Mouse (Mus musculus): ENCODE measurements around the gene Gm14137.

Gene Gm14137

GRCm38 (mm10) chr2:119173991-119174651 is at the start of gene Gm14137:
Gm14137 (plus strand) TSS chr2:119174509.
- DNase-seq (ENCODE audit: low spot score in 2 of 2): peak in 1 of 2 experiments; percentile 19

GRCm38 (mm10) chr2:119136346-119136898 is 37.9 kb upstream of the Gm14137 start:
- no peak for DNase-seq (ENCODE audit: low spot score in 2 of 2)

- no peak for DNase-seq (ENCODE audit: low spot score in 2 of 2)
These were observed 29.1 kb upstream of the Gm14137 start for GRCm38 (mm10) chr2:119145199-119145598.

- DNase-seq (ENCODE audit: low spot score in 2 of 2): no peak
These were observed 27.9 kb upstream of the Gm14137 start for GRCm38 (mm10) chr2:119146435-119146834.

- no peak for DNase-seq (ENCODE audit: low spot score in 2 of 2)
These were observed 27.1 kb upstream of the Gm14137 start for GRCm38 (mm10) chr2:119147160-119147678.

- DNase-seq (ENCODE audit: low spot score in 2 of 2): no peak
These were observed 26.5 kb upstream of the Gm14137 start for GRCm38 (mm10) chr2:119147775-119148174.

- no peak for DNase-seq (ENCODE audit: low spot score in 2 of 2)
These were observed 22.1 kb upstream of the Gm14137 start for GRCm38 (mm10) chr2:119152255-119152654.

- DNase-seq (ENCODE audit: low spot score in 2 of 2): no peak
These were observed 19.6 kb upstream of the Gm14137 start for GRCm38 (mm10) chr2:119154683-119155082.

- DNase-seq (ENCODE audit: low spot score in 2 of 2): no peak
These were observed 18.9 kb upstream of the Gm14137 start for GRCm38 (mm10) chr2:119155388-119155787.

- DNase-seq (ENCODE audit: low spot score in 2 of 2): peak in 1 of 2 experiments; percentile 14
These were observed 18.1 kb upstream of the Gm14137 start for GRCm38 (mm10) chr2:119156081-119156680.

- DNase-seq (ENCODE audit: low spot score in 2 of 2): peak; percentile 88 to 95
These were observed 17.4 kb upstream of the Gm14137 start, which contains the start of gene Rmdn3 for GRCm38 (mm10) chr2:119156681-119157572. Rmdn3 (minus strand) TSS chr2:119157034.

- no peak for DNase-seq (ENCODE audit: low spot score in 2 of 2)
These were observed 16.5 kb upstream of the Gm14137 start for GRCm38 (mm10) chr2:119157836-119158235.

GRCm38 (mm10) chr2:119161247-119161646 is 13.1 kb upstream of the Gm14137 start:
- no peak for DNase-seq (ENCODE audit: low spot score in 2 of 2)

GRCm38 (mm10) chr2:119163135-119163534 is 11.2 kb upstream of the Gm14137 start:
- no peak for DNase-seq (ENCODE audit: low spot score in 2 of 2)

GRCm38 (mm10) chr2:119163999-119164398 is 10.3 kb upstream of the Gm14137 start:
- DNase-seq (ENCODE audit: low spot score in 2 of 2): no peak

- DNase-seq (ENCODE audit: low spot score in 2 of 2): no peak
These were observed 8.9 kb upstream of the Gm14137 start for GRCm38 (mm10) chr2:119165401-119165800.

- DNase-seq (ENCODE audit: low spot score in 2 of 2): peak in 1 of 2 experiments; percentile 19
These were observed 7.1 kb upstream of the Gm14137 start, which contains the start of gene Gchfr for GRCm38 (mm10) chr2:119166901-119167865. Gchfr (plus strand) TSS chr2:119167773.

GRCm38 (mm10) chr2:119167866-119168256 is 6.4 kb upstream of the Gm14137 start:
- no peak for DNase-seq (ENCODE audit: low spot score in 2 of 2)

- no peak for DNase-seq (ENCODE audit: low spot score in 2 of 2)
These were observed 4.0 kb upstream of the Gm14137 start for GRCm38 (mm10) chr2:119170282-119170681.

- no peak for DNase-seq (ENCODE audit: low spot score in 2 of 2)
These were observed 2.7 kb upstream of the Gm14137 start for GRCm38 (mm10) chr2:119171574-119171973.

All from cerebellum, postnatal 4 days (tissue).